Mouse (Mus musculus) megakaryocyte, embryonic 14.5 days (primary cell): ENCODE results near the gene Vpreb3.

ENCODE experiments used
- FLI1 ChIP-seq: IDR thresholded peaks from 2 replicates; pipeline ENCODE4 v1.6.1; 2012; ENCODE audit warnings: low read length, inconsistent platforms, mixed read lengths
- GATA1 ChIP-seq: IDR thresholded peaks from 3 replicates; pipeline ENCODE4 v1.6.1; 2012; ENCODE audit warnings: mixed read lengths, low read length, inconsistent platforms, borderline replicate concordance

- TF ChIP-seq FLI1 (no peak), GATA1 (no peak)
Observed at GRCm38 (mm10) chr10:75996315-75996714, 53.5 kb downstream of the Vpreb3 start.
